Mouse (Mus musculus) CH12.LX (cell line): ENCODE data around the gene Flot1.

ENCODE experiments used
- CHD1 ChIP-seq: IDR thresholded peaks from 2 replicates; pipeline ENCODE4 v1.6.1; 2012; ENCODE audit warnings: low read depth, low read length, improper control_type of control experiment, inconsistent platforms
- CHD2 ChIP-seq: IDR thresholded peaks from 2 replicates; pipeline ENCODE4 v1.6.1; 2011; ENCODE audit warnings: low read length, improper control_type of control experiment
- CTCF ChIP-seq, 2 experiments: IDR thresholded peaks in 1 of 2; conservative IDR thresholded peaks in 1 of 2; 2 replicates each; pipeline ENCODE4 v1.5.1; 2011 to 2012; ENCODE audit warnings: low read depth in 2 of 2, low read length in 2 of 2, improper control_type of control experiment in 1 of 2, inconsistent platforms in 1 of 2, mild to moderate bottlenecking in 1 of 2, moderate library complexity in 1 of 2
- EP300 ChIP-seq: IDR thresholded peaks from 2 replicates; pipeline ENCODE4 v1.6.1; 2011; ENCODE audit warnings: low read length, improper control_type of control experiment
- ETS1 ChIP-seq: conservative IDR thresholded peaks from 2 replicates; pipeline ENCODE4 v1.6.1; 2012; ENCODE audit warnings: low read depth, mild to moderate bottlenecking, inconsistent platforms, low read length, improper control_type of control experiment, moderate library complexity
- MAFK ChIP-seq: IDR thresholded peaks from 2 replicates; pipeline ENCODE4 v1.6.1; 2011; ENCODE audit warnings: low read length, improper control_type of control experiment; ENCODE audit not compliant: insufficient replicate concordance
- MEF2A ChIP-seq: IDR thresholded peaks from 2 replicates; pipeline ENCODE4 v1.6.1; 2014; ENCODE audit warnings: low read depth, mild to moderate bottlenecking, inconsistent platforms, low read length, improper control_type of control experiment, borderline replicate concordance
- ZMIZ1 ChIP-seq: IDR thresholded peaks from 2 replicates; pipeline ENCODE4 v1.6.1; 2012; ENCODE audit warnings: low read depth, mild to moderate bottlenecking, inconsistent platforms, low read length, improper control_type of control experiment
- ZNF384 ChIP-seq: IDR thresholded peaks from 2 replicates; pipeline ENCODE4 v1.6.1; 2012; ENCODE audit warnings: low read depth, low read length, improper control_type of control experiment, inconsistent platforms

DNA sequence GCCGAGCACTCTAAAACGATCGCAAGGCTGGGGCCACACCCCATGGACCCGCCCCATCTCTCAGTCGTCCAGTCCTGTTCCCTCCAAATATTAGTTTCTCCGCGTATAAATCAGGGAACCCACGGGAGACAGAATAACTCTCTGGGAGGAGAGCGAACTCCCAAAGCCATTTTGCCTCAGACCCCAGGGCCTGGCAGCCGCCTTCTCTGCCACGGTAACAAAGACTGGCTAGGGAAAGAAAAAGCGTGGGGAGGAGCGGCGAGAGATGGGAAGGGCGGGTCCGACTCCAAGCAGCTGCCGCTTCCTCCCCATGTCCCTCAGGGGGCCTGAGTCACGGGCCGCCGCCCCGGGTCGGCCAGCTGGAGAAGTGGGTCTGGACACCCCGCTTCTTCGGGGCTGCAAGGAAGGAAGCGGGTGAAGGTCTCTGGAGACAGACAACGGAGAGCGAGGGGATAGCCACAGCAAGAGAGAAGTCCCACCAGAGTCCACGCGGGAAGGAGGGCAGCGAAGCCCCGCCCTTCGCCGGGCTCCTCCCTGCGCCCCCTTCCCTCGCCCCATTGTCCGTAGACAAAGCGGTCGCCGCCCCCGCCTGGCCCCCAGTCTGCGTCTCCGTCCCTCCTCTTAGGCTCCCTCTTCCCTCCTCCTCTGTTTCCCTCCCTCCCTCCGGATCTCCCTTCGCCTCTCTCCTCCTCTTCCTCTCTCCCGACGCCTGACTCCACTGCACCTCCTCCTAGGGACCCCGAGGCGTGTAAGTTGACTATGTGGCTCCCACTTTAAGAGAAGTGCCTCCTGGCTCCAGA lies 42.7 kb downstream of the Flot1 start, which contains the start of gene Ppp1r18:
- no peak for TF ChIP-seq MAFK
- no peak for TF ChIP-seq ZNF384
- no peak for TF ChIP-seq CTCF (conservative IDR thresholded peaks at IDR 0.05 in 1 of 2, IDR thresholded peaks at IDR 0.05 in 1 of 2; ENCODE audit: low read depth in 2 of 2, low read length in 2 of 2)
- no peak; the same call in 1 of the 2 replicates for TF ChIP-seq ZMIZ1
- peak; percentile 46; the same call in 1 of the 2 replicates for TF ChIP-seq EP300
- TF ChIP-seq CHD2 = no peak; the same call in 1 of the 2 replicates
- no peak; the same call in 1 of the 2 replicates for TF ChIP-seq MEF2A
- no peak for TF ChIP-seq CHD1
- peak; percentile 54 for TF ChIP-seq ETS1
